Mouse (Mus musculus): ENCODE data around the gene Cluap1.

The Cluap1 gene

DNA sequence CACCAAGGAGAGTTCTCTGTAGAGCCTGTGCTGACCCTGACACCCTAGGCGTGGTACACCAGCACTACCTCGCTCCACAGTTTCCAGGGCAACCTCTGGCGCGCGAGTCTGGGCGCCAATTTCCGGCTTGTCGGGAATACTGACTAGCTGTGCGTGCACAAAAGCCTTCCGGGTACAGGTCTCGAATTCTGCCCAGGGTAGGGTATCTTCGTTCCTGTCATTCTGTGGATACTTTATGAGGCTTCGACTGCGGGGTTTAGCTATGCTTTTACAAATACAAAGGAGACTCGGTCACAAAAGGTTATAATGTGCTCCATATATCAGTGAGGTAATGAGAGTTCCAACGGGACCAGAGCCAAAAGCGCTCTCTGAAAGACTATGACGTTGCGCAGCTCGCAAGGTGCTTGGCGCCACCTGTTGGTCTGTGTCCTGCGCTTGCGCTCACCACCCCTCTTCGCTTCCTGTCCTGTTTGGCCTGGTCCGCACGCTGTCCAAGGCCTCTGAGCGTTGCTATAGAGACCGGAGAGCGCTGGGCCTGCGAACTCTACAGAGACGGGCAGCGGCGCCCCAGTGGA, at the start of gene Cluap1, which contains the start of gene 1700037C18Rik:
Cluap1 (plus strand) TSS at position 265 of the 575 bp plus-strand sequence.
1700037C18Rik (minus strand) TSS at position 153 of the 575 bp plus-strand sequence.
- peak; percentile 91 for DNase-seq (ENCODE audit: low spot score)

DNA sequence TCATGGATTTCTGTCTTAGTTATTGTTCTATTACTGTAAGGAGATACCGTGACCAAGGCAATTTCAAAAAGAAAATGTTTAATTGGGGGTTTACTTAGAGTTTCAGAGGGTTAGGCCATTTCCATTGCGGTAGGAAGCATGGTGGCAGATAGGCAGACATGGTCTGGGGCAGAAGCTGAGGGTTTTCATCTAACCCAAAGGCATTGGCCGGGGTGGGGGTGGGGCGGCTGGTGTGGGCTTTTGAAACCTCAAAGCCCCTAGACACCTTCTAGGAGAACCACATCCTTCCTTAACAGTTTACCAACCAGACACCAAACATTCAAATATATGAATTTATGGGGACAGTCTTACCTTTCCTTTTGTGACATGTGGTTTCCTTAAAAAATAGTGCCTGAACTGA, 49.3 kb upstream of the Cluap1 start:
- DNase-seq (ENCODE audit: low spot score) = no peak

DNA sequence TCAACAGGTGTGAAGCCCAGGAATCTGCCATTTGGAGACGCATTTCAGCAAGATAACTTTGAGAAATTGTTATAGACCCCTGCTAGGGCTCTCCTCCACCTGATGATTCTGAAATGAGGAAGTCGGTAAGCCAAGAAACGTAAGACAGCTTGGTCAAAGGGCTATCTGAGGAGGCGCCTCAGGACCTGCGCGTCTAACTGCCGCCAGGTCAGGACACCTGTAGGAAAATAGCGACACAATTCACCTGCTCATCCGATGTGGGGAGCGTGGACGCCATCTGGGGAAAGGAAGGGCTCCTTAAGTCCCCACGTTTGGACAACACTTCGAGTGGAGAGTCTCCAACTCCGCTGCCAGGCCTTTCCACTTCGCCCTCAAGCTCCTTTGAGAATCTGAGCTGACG, 36.8 kb upstream of the Cluap1 start:
- DNase-seq (ENCODE audit: low spot score) = no peak

DNA sequence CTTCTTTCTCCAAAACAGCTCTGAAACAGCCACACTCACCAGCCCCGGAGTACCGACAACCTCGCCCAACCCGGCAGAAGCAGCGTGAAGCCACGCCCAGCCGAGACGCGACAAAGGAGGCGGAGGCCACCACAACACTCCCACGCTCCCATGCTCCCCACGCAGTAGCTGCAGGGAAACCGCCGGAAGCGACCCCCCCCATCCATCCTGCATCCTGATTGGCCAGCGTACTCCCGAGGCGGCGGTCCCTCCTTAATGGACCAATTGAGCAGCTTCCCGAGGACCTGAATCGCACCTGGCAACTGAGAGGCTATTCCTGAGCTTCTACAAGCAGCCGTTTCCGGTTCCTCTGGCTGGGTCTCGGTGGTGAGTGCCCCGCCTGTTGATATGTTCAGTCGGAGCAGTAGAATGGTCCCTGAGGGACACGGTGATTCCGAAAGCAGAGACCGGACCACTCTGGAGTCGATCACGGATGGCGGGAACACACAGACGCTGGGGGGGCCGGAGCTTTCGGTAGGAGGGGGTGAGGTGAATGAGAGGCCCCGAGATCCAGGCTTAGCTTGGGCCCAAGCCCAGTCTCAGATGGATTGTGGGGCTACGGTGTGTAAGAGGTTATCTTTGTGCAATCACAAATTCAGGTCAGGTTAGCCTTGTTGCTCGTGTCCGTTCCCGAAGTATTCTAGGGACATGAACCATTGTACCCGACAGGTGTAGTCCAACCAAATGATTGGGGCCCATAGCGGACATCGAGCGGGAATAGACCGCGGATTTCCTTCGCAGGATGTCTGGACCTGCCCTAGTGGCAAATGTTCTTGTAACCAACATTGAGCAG, 36.2 kb upstream of the Cluap1 start, which contains the start of gene Naa60:
Naa60 (plus strand) TSS at position 160 of the 832 bp plus-strand sequence.
- peak; percentile 36 for DNase-seq (ENCODE audit: low spot score)

DNA sequence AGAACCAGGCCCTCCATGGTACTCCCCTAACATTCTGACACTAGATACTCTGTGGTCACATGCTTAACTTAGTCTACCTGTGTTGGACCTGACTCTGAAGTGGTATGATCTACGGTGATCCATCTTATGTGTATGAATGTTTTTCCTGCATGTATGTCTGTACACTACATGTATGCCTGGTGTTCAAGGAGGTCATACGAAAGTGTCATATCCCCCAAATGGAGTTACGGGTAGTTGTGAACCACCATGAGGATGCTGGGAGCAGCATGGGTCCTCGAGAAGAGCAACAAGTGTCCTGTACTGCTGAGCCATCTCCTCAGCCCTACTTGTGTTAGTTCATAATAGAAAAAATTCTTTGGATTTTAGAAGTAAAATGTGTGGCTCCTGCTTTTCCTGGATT, 32.3 kb upstream of the Cluap1 start:
- no peak for DNase-seq (ENCODE audit: low spot score)

DNA sequence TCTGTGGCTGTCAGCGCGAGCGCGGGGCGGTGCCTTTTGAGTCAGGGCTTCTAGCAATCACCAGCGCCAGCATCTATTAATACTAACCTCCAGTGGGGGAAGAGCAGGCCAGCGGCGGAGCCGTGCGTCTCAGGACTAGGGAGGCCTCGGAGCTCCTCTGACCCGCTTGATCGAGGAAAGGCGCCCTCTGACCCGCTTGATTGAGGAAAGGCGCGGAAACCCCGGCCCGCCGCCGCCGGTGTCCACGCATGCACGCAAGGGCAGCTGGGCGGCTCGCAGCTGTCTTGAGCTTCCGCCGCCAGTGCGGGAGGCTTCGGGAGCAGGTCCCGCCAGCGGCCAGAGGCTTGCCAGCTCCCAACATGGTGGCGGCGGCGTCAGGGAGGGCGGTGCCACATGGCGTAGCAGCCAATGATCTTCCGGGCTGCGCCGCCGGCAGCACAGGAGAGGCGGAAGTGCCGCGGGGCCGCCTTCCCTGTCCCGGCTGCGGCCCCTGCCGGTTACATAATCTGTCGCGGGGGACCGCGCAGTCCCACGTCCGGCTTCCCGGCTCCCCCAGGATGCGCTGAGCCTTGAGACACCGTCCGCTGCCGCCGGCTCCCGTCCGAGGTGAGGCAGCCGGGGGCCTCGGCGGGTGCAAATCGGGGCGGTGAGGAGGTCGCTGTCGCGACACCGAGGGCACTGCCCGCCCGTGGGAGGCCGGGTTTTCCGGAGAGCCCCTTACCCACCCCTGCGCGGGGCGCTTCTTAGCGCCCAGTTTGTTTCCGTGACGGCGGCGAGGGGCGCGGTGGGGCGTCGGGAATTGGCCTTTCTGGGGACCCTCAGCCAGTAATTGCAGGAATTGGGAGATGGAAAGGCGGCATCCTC, 24.2 kb upstream of the Cluap1 start, which contains the start of the genes Zfp597 and Gm20695:
Zfp597 (minus strand) TSS at position 361 of the 864 bp plus-strand sequence.
Gm20695 (plus strand) TSS at position 448 of the 864 bp plus-strand sequence.
- DNase-seq (ENCODE audit: low spot score) = peak; percentile 68

DNA sequence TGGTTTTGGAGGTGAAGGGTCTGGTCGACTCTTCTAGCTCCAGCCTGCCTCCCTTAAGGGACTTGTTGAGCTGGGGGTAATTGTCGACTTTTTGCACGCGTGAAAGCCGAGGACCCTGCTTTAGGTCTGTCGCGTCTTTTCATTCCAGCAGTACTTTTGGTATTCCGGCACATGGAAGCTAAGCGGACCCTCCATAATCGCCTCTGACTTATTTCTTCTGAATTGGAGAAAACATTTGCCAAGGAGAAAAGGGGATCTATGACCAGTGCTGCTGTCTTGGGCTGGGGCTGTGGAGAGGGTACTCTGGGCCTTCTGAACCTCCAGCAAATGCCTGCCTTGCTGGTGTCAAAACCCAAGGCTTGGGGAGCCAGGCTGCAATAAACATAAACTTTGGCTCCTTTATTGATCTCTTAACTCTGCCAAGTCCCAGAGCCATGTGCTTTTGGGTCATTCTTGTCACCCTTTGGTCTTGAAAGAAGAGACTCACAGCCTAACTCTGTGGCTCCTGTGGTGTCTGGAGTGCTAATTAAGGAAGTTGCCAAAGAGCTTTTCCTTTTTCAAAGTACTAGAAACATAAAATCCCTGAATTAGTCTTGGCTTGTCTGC, 23.4 kb upstream of the Cluap1 start:
- no peak for DNase-seq (ENCODE audit: low spot score)

DNA sequence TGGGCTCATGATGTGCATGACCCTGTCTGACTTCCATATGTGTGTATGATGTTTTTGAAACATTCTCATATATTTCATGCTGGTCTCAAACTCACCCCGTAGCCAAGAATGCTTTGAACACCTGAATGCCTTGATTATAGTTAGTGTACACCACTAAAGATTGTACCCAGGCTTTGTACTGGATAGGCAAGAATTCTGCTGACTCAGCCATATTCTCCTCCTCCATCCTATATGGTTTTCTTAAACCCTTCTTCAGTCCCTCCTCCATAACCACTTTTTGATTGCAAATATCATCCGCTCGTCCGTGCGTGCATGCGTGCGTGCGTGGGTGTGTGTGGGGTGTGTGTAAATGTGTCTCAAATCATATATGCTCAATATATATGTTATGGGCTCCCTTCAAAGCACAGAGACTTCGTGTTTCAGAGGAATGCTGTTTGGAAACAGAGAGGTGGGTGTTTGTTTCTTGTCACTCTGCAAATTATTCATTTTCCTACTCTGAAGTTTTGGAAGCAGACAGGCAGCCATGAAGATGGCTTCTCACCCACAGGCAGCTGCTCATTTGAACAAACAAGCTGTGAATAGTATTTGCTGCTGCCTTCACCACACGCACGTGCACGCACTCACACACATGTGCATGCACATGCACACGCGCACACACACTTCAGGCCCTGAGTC, 16.8 kb upstream of the Cluap1 start:
- no peak for DNase-seq (ENCODE audit: low spot score)

DNA sequence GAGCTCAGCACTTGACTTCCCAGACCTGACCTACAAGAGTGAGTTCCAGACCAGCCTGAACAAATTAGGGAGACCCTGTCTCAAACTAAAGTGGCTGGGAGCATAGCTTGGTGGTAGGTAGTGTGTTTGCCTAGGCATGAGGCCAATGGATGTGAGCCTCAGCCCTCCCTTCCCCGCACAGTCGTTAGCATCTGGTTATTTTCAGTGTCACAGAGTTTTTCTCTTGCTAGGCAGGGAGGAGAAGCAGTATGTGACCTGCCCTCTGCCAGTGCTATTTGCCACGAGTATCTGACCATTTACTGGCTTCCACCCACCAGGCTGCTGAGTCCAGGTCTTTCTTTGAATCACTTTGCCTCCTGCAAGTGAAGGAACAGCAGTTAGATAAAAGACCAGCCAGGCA, 14.9 kb upstream of the Cluap1 start:
- no peak for DNase-seq (ENCODE audit: low spot score)

DNA sequence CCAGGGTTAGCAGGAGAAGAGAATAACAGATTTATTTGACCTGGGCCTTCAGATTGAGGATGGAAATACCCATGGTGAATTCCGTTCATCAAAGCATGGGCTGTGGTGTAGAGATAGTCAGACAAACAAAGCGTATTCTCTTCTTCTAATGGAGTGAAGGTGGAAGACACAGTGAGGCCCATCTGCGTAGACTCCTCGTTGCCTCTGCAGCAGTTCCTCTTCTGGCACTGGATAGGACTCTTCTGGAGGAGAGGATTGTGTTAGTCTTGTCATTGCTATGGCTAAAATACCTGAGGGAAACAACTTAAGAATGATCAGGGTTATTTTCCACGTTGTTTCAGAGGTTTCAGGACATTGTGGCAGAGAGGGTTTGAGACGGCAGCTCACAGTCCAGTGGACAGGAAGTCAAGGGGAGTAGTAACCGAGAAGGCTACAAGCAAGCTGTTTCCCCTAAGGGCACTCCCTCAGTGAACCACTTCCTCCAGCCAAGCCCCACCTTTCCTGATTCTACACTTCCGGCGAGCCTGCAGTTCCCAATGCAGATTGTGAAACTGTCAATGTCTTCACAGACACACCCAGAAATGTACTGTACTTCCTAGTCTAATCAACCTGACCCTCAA, 13.3 kb upstream of the Cluap1 start:
- DNase-seq (ENCODE audit: low spot score) = no peak

DNA sequence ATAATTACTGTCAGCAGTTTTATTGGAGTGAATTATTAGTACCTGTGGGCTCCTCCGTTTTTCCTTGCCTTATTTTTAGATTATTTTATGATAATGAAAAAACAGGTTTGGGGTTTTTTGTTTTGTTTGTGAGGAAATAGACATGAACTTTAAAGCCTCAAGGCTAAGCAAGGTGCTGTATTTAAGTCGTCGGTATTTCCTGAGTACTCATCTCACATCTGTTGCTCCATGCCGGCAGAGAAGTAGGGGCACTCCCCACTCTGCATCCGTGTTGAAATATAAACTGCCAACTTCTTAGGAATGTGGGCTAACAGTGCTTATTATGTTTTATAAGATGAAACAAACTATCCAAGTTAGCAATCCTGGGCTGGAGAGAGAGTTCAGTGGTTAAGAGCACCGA, 12.6 kb upstream of the Cluap1 start:
- no peak for DNase-seq (ENCODE audit: low spot score)

DNA sequence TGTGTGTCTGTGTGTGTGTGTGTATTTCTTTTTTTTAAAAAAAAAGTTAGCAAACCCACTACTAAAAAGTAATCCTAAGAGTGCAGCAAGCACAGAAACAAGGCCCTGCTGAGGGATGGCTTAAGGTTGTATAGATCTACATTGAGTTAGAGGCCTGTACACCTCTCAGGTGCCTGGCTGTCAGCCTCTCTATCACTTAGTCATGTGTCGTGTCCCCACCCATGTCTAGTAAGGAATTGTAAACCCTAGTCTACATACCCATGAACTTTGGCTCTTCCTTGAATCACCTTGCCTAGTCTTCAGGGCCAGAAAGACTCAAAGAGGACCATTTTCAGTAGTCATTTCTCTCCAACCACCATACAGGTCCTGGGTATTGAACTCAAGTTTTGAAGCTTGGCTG, 12.0 kb upstream of the Cluap1 start:
- DNase-seq (ENCODE audit: low spot score) = no peak

DNA sequence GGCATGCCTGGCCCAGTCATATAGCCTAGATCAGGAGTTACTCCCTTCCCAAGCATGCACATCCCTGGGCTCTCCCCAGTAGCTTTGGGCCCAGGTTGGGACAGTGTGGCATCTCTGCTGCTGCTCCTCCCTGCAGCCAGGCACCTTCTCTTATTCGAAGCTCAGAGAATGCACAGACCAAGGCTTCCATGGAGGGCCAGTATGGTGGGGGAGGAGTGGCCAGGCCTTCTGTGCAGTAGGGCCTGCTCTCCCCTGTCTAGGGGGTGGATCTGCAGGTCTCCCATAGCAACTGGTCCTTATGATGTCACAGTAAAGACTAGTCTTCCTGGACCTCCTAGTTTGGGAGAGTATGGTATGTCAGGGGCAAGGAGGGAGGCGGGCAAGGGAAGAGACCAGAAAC, 1.1 kb upstream of the Cluap1 start:
- DNase-seq (ENCODE audit: low spot score) = no peak

DNA sequence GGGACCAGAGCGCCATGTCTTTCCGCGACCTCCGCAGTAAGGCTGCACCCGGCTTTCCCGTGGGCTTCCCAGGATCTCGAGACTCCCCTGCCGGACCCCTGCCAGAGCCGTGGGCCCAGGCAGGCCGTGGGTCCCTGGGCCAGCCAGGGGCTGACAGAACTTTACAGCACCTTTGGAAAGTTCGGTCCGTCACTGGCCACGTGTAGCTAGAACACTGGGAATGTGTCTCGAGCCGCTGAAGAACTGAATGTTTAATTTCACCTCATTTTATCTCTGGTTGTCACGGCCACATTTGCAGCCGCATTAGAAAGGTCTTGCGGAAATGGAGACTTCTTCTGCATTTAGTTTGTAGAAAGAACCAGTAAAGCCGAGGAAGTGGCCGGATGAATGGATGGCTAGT, 517 bp downstream of the Cluap1 start:
- DNase-seq (ENCODE audit: low spot score) = no peak

DNA sequence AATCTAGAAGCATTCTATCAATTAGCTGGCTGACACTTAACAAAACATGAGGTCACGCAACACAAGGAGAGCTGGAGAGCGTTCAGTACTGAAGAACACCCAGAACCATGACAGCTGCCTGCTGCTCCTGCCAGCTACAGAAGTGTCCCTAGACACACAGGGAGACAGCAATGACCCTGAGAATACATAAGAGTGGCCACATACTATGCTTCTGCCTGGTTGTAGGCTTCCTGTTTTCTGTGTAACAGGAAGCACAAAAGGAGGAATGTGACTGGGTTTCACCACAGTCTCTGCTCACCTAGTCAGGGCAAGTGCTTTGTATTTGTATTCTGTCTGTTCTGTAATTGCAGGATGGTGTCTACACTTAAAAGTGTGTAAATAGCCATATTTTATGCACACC, 12.2 kb downstream of the Cluap1 start:
- no peak for DNase-seq (ENCODE audit: low spot score)

DNA sequence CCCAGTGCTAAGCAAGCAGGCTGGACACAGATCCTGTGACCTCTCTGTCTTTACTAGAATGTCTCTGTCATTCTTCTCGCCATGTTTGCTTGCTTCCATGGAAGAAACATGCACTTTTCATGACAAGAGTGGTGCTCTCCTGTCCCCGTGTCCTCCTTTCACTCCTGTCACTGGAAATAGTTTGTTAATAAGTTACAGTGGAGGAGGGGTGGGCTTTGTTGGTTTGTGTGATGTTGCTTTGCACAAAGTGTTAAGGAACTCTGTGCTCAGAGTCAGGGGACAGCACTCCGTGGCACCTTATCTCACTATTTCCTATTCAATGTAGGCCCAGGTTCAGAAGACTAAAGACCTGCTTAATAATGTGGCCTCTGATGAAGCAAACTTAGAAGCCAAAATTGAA, 14.9 kb downstream of the Cluap1 start:
- no peak for DNase-seq (ENCODE audit: low spot score)

DNA sequence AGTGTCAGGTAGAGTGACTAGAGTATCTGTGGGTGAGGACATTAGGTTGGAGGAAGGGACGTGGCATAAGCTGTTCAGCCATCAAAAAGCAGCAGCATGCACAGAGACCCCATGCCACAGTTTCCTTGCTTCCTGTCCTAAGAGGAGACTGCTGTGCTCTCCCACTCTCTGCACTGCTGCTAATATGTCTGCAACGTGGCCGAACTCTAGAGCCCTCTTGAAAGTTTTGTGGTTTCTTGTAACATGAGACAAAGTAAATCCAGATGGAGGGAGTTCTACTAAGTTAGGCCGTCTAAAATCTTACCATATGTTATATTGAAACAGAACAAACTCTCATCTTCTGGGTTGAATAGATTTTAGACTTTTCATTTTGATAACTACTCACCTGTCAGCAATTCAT, 15.4 kb downstream of the Cluap1 start:
- no peak for DNase-seq (ENCODE audit: low spot score)

DNA sequence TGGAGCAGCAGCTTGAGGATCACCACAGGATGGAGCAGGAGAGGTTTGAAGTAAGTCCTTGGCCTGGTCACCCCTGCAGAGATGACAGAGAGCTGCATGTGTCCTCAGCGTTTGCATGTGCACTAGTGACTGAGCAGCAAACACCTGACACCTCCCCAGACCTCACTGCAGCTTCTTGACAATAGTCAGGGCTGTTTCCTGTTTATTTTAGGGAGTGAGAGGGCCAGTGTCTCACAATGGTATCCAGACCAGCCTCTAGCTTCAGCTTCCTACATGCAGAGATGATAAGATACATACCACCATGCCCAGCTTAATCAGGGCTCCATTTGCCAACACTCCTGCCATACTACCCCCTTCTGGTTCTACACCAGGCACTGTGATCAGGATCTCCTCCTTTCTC, 20.0 kb downstream of the Cluap1 start:
- DNase-seq (ENCODE audit: low spot score) = no peak

DNA sequence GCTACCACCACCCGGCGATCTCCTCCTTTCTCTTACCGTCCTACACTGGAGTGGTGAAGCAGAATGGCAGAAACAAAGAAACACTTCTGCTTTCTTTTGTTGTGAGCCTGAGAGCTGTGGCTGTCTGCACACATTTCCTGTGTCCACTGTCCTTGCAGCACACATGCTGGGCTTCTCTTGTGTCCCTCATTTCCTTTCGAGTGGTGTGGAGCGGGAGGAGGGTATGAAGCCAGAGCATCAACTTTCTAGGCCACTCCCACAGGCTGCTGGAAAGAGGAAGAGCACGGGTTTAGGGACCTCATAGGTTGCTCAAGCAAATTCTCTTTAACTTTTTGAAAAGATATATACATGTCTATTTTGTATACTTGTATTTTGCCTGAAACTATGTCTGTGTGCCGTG, 20.6 kb downstream of the Cluap1 start:
- DNase-seq (ENCODE audit: low spot score) = no peak

DNA sequence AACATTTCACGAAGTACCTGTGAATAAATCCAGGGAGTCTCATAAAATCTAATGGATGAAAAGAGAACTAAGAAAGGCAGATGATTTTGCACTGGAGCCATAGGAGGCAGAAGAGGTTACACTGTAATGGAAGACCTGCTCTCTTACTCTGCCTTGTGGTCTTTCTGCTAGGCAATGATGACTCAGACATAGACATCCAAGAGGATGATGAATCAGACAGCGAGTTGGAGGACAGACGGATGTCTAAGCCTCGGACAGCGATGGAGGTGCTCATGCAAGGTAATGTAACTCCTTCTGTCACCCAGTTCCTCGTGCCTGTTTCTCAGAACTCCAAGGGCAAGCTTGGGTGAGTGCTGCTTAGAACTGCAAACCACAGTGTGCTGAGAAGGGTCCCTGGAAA, 24.9 kb downstream of the Cluap1 start:
- no peak for DNase-seq (ENCODE audit: low spot score)

DNA sequence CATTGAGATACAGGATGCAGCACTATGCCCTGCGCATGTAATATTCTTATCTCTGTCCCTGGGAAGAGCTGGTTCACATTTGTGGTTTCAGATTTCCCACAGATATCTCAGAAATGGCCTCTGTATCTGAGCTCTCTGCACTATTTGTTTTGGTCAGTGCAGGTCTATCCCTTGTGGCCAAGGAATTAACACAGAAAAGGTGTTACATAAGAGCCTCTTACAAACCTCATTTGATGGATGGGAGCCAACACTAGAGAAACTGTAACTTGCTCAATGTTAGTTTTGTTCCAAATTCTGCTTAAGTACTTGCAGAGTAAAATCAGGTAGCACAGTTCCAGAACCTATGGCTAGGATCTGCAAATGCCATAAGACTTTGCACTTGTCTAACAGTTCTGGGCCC, 25.5 kb downstream of the Cluap1 start:
- DNase-seq (ENCODE audit: low spot score) = no peak

Data from layer of hippocampus, adult 9-10 months (tissue).